Mouse (Mus musculus): Measurements from ENCODE around the gene Thada.

The Thada gene

GRCm38 (mm10) chr17:84163066-84163785 lies 302.8 kb downstream of the Thada start:
- DNase-seq (ENCODE audit: low read depth, low spot score), result no peak

- DNase-seq (ENCODE audit: low read depth, low spot score), result no peak
Observed at GRCm38 (mm10) chr17:84162211-84162760, 303.7 kb downstream of the Thada start.

GRCm38 (mm10) chr17:84161231-84161854 lies 304.7 kb downstream of the Thada start:
- no peak for DNase-seq (ENCODE audit: low read depth, low spot score)

- no peak for DNase-seq (ENCODE audit: low read depth, low spot score)
Observed at GRCm38 (mm10) chr17:84158891-84159290, 307.1 kb downstream of the Thada start.

- DNase-seq (ENCODE audit: low read depth, low spot score), result no peak
Observed at GRCm38 (mm10) chr17:84158461-84158795, 307.6 kb downstream of the Thada start.

GRCm38 (mm10) chr17:84157743-84158460 lies 308.1 kb downstream of the Thada start:
- no peak for DNase-seq (ENCODE audit: low read depth, low spot score)

GRCm38 (mm10) chr17:84156748-84157742 lies 309.0 kb downstream of the Thada start:
- no peak for DNase-seq (ENCODE audit: low read depth, low spot score)

GRCm38 (mm10) chr17:84156227-84156573 lies 309.8 kb downstream of the Thada start:
- no peak for DNase-seq (ENCODE audit: low read depth, low spot score)

GRCm38 (mm10) chr17:84155516-84156226 lies 310.3 kb downstream of the Thada start:
- DNase-seq (ENCODE audit: low read depth, low spot score), result no peak

- no peak for DNase-seq (ENCODE audit: low read depth, low spot score)
Observed at GRCm38 (mm10) chr17:84155029-84155338, 311.0 kb downstream of the Thada start.

- DNase-seq (ENCODE audit: low read depth, low spot score), result no peak
Observed at GRCm38 (mm10) chr17:84154302-84155028, 311.5 kb downstream of the Thada start.

- DNase-seq (ENCODE audit: low read depth, low spot score), result no peak
Observed at GRCm38 (mm10) chr17:84152976-84153786, 312.8 kb downstream of the Thada start.

- DNase-seq (ENCODE audit: low read depth, low spot score), result no peak
Observed at GRCm38 (mm10) chr17:84152206-84152975, 313.6 kb downstream of the Thada start.

GRCm38 (mm10) chr17:84151306-84151705 lies 314.7 kb downstream of the Thada start:
- DNase-seq (ENCODE audit: low read depth, low spot score), result no peak

GRCm38 (mm10) chr17:84150291-84150690 lies 315.7 kb downstream of the Thada start:
- no peak for DNase-seq (ENCODE audit: low read depth, low spot score)

GRCm38 (mm10) chr17:84149566-84149965 lies 316.4 kb downstream of the Thada start:
- DNase-seq (ENCODE audit: low read depth, low spot score), result no peak

GRCm38 (mm10) chr17:84148499-84149484 lies 317.2 kb downstream of the Thada start:
- no peak for DNase-seq (ENCODE audit: low read depth, low spot score)
